ENCODE assay signal across 1 mouse cellular context in the genomic region with DNA sequence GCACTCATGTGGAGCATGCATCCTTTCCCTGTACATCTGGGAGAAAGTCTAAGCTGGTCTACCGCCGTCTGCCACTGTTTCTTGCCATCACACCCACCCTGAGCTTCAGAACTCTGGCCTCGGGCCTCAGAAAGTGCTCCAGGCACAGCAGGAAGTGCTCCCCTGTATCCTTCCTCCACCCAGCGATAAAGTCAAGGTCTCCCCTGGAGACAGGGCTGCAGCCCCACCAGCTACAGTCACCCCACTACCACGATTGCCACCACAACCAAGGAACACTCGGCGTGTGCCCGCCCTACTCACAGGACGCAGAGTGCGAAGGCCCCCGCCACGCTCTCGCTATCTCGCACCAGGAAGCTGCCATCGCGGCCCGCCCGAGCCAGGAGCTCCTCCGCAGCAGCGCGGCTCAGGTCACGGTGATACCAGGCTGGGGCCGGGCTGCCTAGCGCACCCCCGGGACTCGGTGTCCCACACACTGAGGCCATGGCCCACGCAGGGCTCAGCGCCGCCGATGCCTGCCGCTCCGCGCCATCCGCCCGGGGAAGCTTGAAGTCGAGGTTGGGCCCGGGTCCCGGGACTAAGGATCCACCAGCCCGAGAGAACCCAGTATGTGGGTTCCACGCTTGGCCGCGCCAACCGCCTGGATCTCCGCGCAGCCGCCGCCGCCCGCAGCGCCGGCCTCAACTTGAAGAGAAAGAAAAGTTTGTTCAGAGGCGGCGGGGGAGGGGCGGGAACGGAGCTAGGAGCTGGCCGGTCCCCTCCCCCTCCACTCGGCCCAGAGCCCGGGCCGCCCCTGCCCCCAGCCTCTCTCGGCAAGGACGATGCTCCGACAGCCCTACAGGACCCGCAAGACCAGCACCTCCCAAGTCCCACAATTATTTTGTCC.
TF ChIP-seq lines count a peak whose summit lies in the region.

No protein-coding gene starts in this region.

TF ChIP-seq in CH12.LX, 34 proteins besides CTCF, POLR2A, EP300 and RAD21 (continued from another document):
- TF ChIP-seq ZKSCAN1 (IDR thresholded peaks at IDR 0.05; ENCODE audit: borderline replicate concordance, low read depth, low read length) = no peak
- peak; percentile 22; the same call in 1 of the 2 replicates for TF ChIP-seq BHLHE40 (IDR thresholded peaks at IDR 0.05; ENCODE audit: low read depth, low read length)
TF ChIP-seq in CH12.LX: peak in this region for 12.
